Mouse (Mus musculus): ENCODE measurements around the gene Tob2. TPM values are rescaled to one million over a fixed set of nuclear protein-coding genes. Genes with fewer than 3 reads are reported as not detected.

The Tob2 gene
- polyA plus RNA-seq, 2 experiments: 5.1 to 5.6 TPM

- TF ChIP-seq CTCF (IDR thresholded peaks at IDR 0.05; ENCODE audit: low read depth) (no peak), EP300 (IDR thresholded peaks at IDR 0.05; ENCODE audit: low read depth) (no peak)
- DNase-seq (ENCODE audit: low read depth in 3 of 3, low spot score in 3 of 3): no peak
- no peak overlapping the region for H3K27ac ChIP-seq
- H3K4me2 ChIP-seq (ENCODE audit: low read depth): no peak overlapping the region
- H3K36me3 ChIP-seq (replicated peaks; ENCODE audit: control insufficient read depth, insufficient read depth, low read depth): peaks cover 26% of the 10 kb centered on the region
- no peaks in the 10 kb centered on the region; a peak in 1 of 4 replicates for H3K4me1 ChIP-seq (replicated peaks; ENCODE audit: control insufficient read depth in 2 of 2, insufficient read depth in 2 of 2, low read length in 1 of 2)
- H3K27me3 ChIP-seq (ENCODE audit: control insufficient read depth, insufficient read depth, low read length): no peaks in the 10 kb centered on the region
- ATAC-seq (ENCODE audit: insufficient read depth): no peak
- no peaks in the 10 kb centered on the region for H3K9me3 ChIP-seq (ENCODE audit: control insufficient read depth, low read length)
- H3K4me3 ChIP-seq (ENCODE audit: insufficient read depth in 1 of 2, low read depth in 2 of 2, low read length in 2 of 2): no peak overlapping the region
- no peak overlapping the region for H3K9ac ChIP-seq (replicated peaks)
- 78% methylated on average over 5 of the region's 5 CpGs for WGBS (ENCODE audit: insufficient replicate concordance)
Measured at GRCm38 (mm10) chr15:81847861-81848260, 10.7 kb downstream of the Tob2 start.

- no peak for TF ChIP-seq CTCF (IDR thresholded peaks at IDR 0.05; ENCODE audit: low read depth)
- no peak for TF ChIP-seq EP300 (IDR thresholded peaks at IDR 0.05; ENCODE audit: low read depth)
- Histone ChIP-seq H3K9ac (replicated peaks) (no peak overlapping the region), H3K27me3 (ENCODE audit: control insufficient read depth, insufficient read depth, low read length) (no peaks in the 10 kb centered on the region), H3K36me3 (replicated peaks; ENCODE audit: control insufficient read depth, insufficient read depth, low read depth) (peaks cover 26% of the 10 kb centered on the region), H3K27ac (no peak overlapping the region), H3K9me3 (ENCODE audit: control insufficient read depth, low read length) (no peaks in the 10 kb centered on the region), H3K4me2 (ENCODE audit: low read depth) (no peak overlapping the region), H3K4me3 (ENCODE audit: insufficient read depth in 1 of 2, low read depth in 2 of 2, low read length in 2 of 2) (no peak overlapping the region), H3K4me1 (replicated peaks; ENCODE audit: control insufficient read depth in 2 of 2, insufficient read depth in 2 of 2, low read length in 1 of 2) (no peaks in the 10 kb centered on the region)
- WGBS (ENCODE audit: insufficient replicate concordance): 75% methylated on average over 4 of the region's 4 CpGs
- DNase-seq (ENCODE audit: low read depth in 3 of 3, low spot score in 3 of 3) (no peak), ATAC-seq (ENCODE audit: insufficient read depth) (no peak)
Measured at GRCm38 (mm10) chr15:81847161-81847560, 11.4 kb downstream of the Tob2 start.

GRCm38 (mm10) chr15:81846755-81847154 is 11.8 kb downstream of the Tob2 start:
- H3K4me3 ChIP-seq (ENCODE audit: insufficient read depth in 1 of 2, low read depth in 2 of 2, low read length in 2 of 2): no peak overlapping the region
- no peak for ATAC-seq (ENCODE audit: insufficient read depth)
- TF ChIP-seq CTCF (IDR thresholded peaks at IDR 0.05; ENCODE audit: low read depth): no peak
- no peak for DNase-seq (ENCODE audit: low read depth in 3 of 3, low spot score in 3 of 3)
- no peak overlapping the region for H3K4me2 ChIP-seq (ENCODE audit: low read depth)
- H3K27ac ChIP-seq: no peak overlapping the region
- 79% methylated on average over 9 of the region's 9 CpGs for WGBS (ENCODE audit: insufficient replicate concordance)
- H3K9ac ChIP-seq (replicated peaks): no peak overlapping the region
- H3K36me3 ChIP-seq (replicated peaks; ENCODE audit: control insufficient read depth, insufficient read depth, low read depth): peaks cover 26% of the 10 kb centered on the region
- H3K27me3 ChIP-seq (ENCODE audit: control insufficient read depth, insufficient read depth, low read length): no peaks in the 10 kb centered on the region
- H3K9me3 ChIP-seq (ENCODE audit: control insufficient read depth, low read length): no peaks in the 10 kb centered on the region
- H3K4me1 ChIP-seq (replicated peaks; ENCODE audit: control insufficient read depth in 2 of 2, insufficient read depth in 2 of 2, low read length in 1 of 2): no peaks in the 10 kb centered on the region

- H3K4me3 ChIP-seq (ENCODE audit: insufficient read depth in 1 of 2, low read depth in 2 of 2, low read length in 2 of 2): no peak overlapping the region
- H3K27me3 ChIP-seq (ENCODE audit: control insufficient read depth, insufficient read depth, low read length): no peaks in the 10 kb centered on the region
- no peak for TF ChIP-seq EP300 (IDR thresholded peaks at IDR 0.05; ENCODE audit: low read depth)
- TF ChIP-seq CTCF (IDR thresholded peaks at IDR 0.05; ENCODE audit: low read depth): no peak
- H3K9me3 ChIP-seq (ENCODE audit: control insufficient read depth, low read length): no peaks in the 10 kb centered on the region
- H3K9ac ChIP-seq (replicated peaks): no peak overlapping the region
- H3K4me1 ChIP-seq (replicated peaks; ENCODE audit: control insufficient read depth in 2 of 2, insufficient read depth in 2 of 2, low read length in 1 of 2): no peaks in the 10 kb centered on the region
- 43% methylated on average over 4 of the region's 4 CpGs for WGBS (ENCODE audit: insufficient replicate concordance)
- no peak overlapping the region for H3K27ac ChIP-seq
- H3K36me3 ChIP-seq (replicated peaks; ENCODE audit: control insufficient read depth, insufficient read depth, low read depth): peaks cover 18% of the 10 kb centered on the region
- H3K4me2 ChIP-seq (ENCODE audit: low read depth): no peak overlapping the region
- no peak for DNase-seq (ENCODE audit: low read depth in 3 of 3, low spot score in 3 of 3)
- ATAC-seq (ENCODE audit: insufficient read depth): peak; percentile 36; the same call in 1 of the 2 replicates
Measured at GRCm38 (mm10) chr15:81845724-81846123, 12.9 kb downstream of the Tob2 start.

- Histone ChIP-seq H3K4me1 (replicated peaks; ENCODE audit: control insufficient read depth in 2 of 2, insufficient read depth in 2 of 2, low read length in 1 of 2) (no peaks in the 10 kb centered on the region), H3K27me3 (ENCODE audit: control insufficient read depth, insufficient read depth, low read length) (no peaks in the 10 kb centered on the region), H3K4me2 (ENCODE audit: low read depth) (no peak overlapping the region), H3K9me3 (ENCODE audit: control insufficient read depth, low read length) (no peaks in the 10 kb centered on the region), H3K27ac (no peak overlapping the region), H3K9ac (replicated peaks) (no peak overlapping the region), H3K36me3 (replicated peaks; ENCODE audit: control insufficient read depth, insufficient read depth, low read depth) (peaks cover 12% of the 10 kb centered on the region), H3K4me3 (ENCODE audit: insufficient read depth in 1 of 2, low read depth in 2 of 2, low read length in 2 of 2) (no peak overlapping the region)
- no peak for ATAC-seq (ENCODE audit: insufficient read depth)
- TF ChIP-seq CTCF (IDR thresholded peaks at IDR 0.05; ENCODE audit: low read depth): no peak
- no peak for TF ChIP-seq EP300 (IDR thresholded peaks at IDR 0.05; ENCODE audit: low read depth)
- 79% methylated on average over 5 of the region's 5 CpGs for WGBS (ENCODE audit: insufficient replicate concordance)
- DNase-seq (ENCODE audit: low read depth in 3 of 3, low spot score in 3 of 3): no peak
Measured at GRCm38 (mm10) chr15:81845033-81845625, 13.5 kb downstream of the Tob2 start.

Measured in liver, embryonic 14.5 days (tissue).